Mouse (Mus musculus) small intestine, adult 2 months (tissue): ENCODE data around the gene Frmd8. TPM values are rescaled to one million over a fixed set of nuclear protein-coding genes. Genes with fewer than 3 reads are reported as not detected.
A peak's percentile ranks its signal among the peaks of the same experiment; 100 is the strongest.
"Not testable (repeated sequence)": the region's sequence is repeated elsewhere in the genome, so short reads cannot be mapped to it uniquely, and the experiment has no call there.

Experiments
- H3K27ac ChIP-seq: fragments of 200-500 bp; 2 replicates; pipeline ENCODE4 v1.5.1; 2012; ENCODE audit warnings: low read depth, low read length, control low read depth, inconsistent platforms; ENCODE audit not compliant: insufficient read depth
- H3K27me3 ChIP-seq: fragments of 200-500 bp; 2 replicates; pipeline ENCODE4 v1.6.1; 2012; ENCODE audit warnings: mild to moderate bottlenecking, moderate library complexity, low read length, inconsistent platforms; ENCODE audit not compliant: control insufficient read depth, insufficient read depth
- H3K36me3 ChIP-seq: fragments of 200-500 bp; 2 replicates; pipeline ENCODE4 v1.6.1; 2012; ENCODE audit warnings: mild to moderate bottlenecking, low read length, control low read depth, inconsistent platforms; ENCODE audit not compliant: control insufficient read depth, insufficient read depth
- H3K4me1 ChIP-seq: fragments of 200-500 bp; 2 replicates; pipeline ENCODE4 v1.6.1; 2012; ENCODE audit warnings: low read length, inconsistent platforms, mixed read lengths; ENCODE audit not compliant: control insufficient read depth, insufficient read depth, insufficient read length
- H3K4me3 ChIP-seq: fragments of 200-500 bp; 2 replicates; pipeline ENCODE4 v1.5.1; 2012; ENCODE audit warnings: low read depth, mild to moderate bottlenecking, control low read depth, inconsistent platforms, low read length, moderate library complexity
- CTCF ChIP-seq: fragments of 200-500 bp; IDR thresholded peaks from 2 replicates; pipeline ENCODE4 v1.5.1; 2012; ENCODE audit warnings: low read depth, mild to moderate bottlenecking, control low read depth, inconsistent platforms, low read length, moderate library complexity, mixed read lengths; ENCODE audit not compliant: insufficient replicate concordance, insufficient read length; ENCODE audit errors: extremely low read depth
- POLR2A ChIP-seq: fragments of 200-500 bp; IDR thresholded peaks from 2 replicates; pipeline ENCODE4 v1.6.1; 2012; ENCODE audit warnings: low read depth, mild to moderate bottlenecking, control low read depth, inconsistent platforms, low read length, moderate library complexity
- WGBS: fragments of 180-500 bp; shearing (Covaris S2); methylation state at CpG from one replicate; pipeline ENCODE4 v1.1.7; 2018; 5-methylcytosine and 5-hydroxymethylcytosine counted together
- polyA plus RNA-seq: library from polyadenylated mRNA; depleted of rRNA; stranded (reverse); fragments of >200 nt; gene quantifications from 2 replicates; pipeline ENCODE4 v1.2.3, GENCODE M21; 2012

The Frmd8 gene
- polyA plus RNA-seq, 1 experiment = 62.1 TPM

DNA sequence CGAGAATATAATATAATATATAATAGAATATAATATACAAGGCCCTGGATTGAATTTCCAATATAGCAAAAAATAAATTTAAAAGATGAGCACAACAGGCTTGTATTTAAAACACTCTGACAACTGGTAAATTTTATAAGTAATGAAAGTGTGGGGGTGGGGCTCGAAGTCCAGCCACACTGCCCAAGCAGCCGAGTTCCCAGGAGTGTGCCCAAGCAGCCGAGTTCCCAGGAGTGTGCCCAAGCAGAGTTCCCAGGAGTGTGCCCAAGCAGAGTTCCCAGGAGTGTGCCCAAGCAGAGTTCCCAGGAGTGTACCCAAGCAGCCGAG, 53.3 kb downstream of the Frmd8 start:
- 86% methylated on average over 5 of the region's 5 CpGs for WGBS
- Histone ChIP-seq H3K4me1 (peaks cover 28% of the 10 kb centered on the region), H3K27ac (peak overlapping the region; percentile 12; the same call in 1 of the 2 replicates), H3K36me3 (peaks cover 21% of the 10 kb centered on the region), H3K27me3 (no peaks in the 10 kb centered on the region), H3K4me3 (no peak overlapping the region)
- TF ChIP-seq POLR2A = no peak
- TF ChIP-seq CTCF = no peak

DNA sequence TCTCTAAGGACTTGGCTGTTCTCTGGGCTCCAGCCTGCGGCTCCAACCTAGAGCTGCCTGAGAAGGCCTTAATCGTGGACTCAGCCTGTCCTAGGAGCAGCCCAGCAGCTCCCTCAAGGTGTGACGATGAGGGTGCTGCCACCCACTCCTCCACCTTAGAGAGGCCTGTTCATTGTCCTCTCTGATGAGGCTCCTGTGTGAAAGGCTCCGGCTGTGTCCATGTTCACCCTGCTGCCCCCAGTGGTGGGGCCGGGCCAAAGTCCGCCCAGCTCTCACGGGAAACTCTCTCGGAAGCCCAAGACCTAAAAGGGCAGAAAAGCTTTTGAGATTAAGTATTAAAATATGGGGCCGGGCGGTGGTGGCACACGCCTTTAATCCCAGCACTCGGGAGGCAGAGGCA, 55.5 kb downstream of the Frmd8 start:
- Histone ChIP-seq H3K4me3 (no peak overlapping the region), H3K27me3 (no peaks in the 10 kb centered on the region), H3K4me1 (peaks cover 30% of the 10 kb centered on the region), H3K27ac (no peak overlapping the region), H3K36me3 (peaks cover 8% of the 10 kb centered on the region; the same call in 1 of the 2 replicates)
- 64% methylated on average over 12 of the region's 12 CpGs for WGBS
- TF ChIP-seq CTCF (no peak), POLR2A (no peak)

DNA sequence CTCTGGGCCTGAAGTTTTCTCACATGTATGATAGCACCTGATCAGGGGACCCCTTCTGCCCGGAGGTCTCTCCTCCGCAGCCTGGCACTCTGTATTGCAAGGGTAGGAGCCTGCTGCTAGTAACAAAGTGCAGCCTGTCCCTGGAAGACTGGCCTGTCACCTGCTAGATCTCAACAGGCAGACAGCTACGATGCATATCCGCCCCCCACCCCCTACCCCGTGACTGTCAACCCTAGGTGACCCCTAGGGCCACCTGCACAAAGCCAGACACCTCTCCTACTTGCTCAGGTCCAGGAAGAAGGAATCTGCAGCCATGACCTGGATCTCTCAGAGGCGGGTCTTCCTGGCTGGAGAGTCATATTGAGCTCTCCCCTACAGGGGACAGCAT, 56.5 kb downstream of the Frmd8 start:
- H3K4me1 ChIP-seq = peaks cover 26% of the 10 kb centered on the region
- 73% methylated on average over 6 of the region's 6 CpGs for WGBS
- H3K27me3 ChIP-seq = no peaks in the 10 kb centered on the region
- H3K4me3 ChIP-seq = no peak overlapping the region
- H3K27ac ChIP-seq = no peak overlapping the region
- H3K36me3 ChIP-seq = peaks cover 4% of the 10 kb centered on the region; the same call in 1 of the 2 replicates
- no peak for TF ChIP-seq POLR2A
- TF ChIP-seq CTCF = no peak

DNA sequence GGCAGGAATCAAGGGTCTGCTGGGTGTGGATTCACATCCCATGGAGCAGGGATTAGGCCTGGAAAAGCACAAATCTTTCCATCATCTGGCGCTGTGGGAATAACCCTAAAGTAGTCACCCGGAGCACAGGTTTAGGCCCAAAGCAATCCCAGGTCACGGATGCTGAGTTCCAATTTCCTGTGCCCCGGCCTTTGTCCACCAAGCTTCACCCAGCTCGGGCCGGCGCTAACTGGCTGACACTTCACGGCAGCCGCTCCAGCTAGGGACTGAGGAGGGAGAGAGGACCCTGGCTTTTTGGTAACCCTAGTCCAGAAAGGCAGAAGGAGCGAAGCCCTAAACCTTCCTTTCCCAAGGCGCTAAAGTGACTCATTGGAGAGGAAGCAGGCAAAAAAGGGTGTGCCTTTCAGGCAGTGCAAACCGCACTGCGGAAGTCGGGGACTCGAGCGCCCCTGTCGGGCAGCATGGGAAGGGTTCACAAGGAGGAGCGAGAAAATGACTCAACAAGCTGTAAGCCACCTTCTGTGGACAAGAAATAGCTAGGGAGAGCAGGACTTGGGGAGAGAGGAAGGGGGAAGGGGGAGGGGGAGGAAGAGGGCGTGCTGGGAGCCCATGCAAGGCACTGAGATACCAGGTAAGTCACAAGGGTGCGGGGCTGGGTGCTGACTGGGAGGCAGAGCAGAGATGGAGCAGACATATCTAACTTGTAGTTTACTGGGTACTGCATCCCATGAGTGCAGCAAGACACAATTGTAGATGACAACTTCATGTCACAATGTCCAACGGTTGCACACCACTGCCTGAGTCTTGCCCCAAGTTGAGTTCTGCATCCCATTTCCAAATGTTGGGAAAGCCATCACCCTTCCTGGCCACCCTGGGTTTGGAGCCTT, 57.1 kb downstream of the Frmd8 start:
- 16% methylated on average over 21 of the region's 21 CpGs for WGBS
- H3K27ac ChIP-seq = peak overlapping the region; percentile 89
- TF ChIP-seq CTCF = peak; percentile 92; the same call in 1 of the 2 replicates
- peak; percentile 41 for TF ChIP-seq POLR2A
- peaks cover 26% of the 10 kb centered on the region for H3K4me1 ChIP-seq
- peak overlapping the region; percentile 47 for H3K4me3 ChIP-seq
- no peaks in the 10 kb centered on the region for H3K27me3 ChIP-seq
- no peaks in the 10 kb centered on the region for H3K36me3 ChIP-seq

DNA sequence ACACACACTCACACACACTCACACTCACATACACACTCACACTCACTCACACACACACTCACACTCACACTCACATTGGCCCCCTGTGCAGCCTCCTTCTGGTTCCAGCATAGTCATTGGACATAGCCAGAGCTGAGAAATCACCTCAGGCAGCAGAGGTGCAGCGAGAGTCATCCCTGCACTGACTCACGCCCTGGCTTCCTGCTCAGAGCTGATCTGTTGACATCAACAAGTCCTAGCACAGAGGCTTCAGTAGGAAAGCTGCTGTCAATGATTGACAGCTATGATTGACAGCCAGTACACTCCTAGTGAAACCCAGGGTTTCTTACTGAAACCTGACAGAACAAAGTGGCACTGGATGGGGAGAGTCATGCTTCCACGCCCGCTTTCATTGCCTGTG, 59.1 kb downstream of the Frmd8 start:
- 34% methylated on average over 4 of the region's 4 CpGs for WGBS
- H3K27ac ChIP-seq = peak overlapping the region; percentile 88
- no peak overlapping the region for H3K4me3 ChIP-seq
- H3K27me3 ChIP-seq = no peaks in the 10 kb centered on the region
- H3K4me1 ChIP-seq = peaks cover 36% of the 10 kb centered on the region
- no peaks in the 10 kb centered on the region for H3K36me3 ChIP-seq
- TF ChIP-seq CTCF (no peak), POLR2A (no peak)

DNA sequence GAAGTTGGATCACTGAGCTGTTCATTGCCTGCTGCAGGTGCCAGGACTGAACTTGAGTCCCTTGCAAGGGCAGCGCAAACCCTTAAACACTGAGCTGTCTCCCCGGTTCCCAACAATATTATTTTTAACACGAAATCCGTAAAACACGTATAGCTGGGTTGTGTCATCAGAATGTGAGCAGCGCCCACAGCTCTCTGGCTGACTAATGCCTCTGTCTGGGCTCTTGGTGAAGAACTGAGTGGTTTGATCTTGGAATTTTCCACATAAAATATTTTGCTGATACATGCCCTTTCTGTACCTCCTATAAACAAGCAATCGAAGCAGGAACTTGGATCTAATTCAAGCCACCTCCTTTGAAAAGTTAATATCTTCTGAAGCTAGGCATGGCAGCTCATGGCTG, 60.1 kb downstream of the Frmd8 start:
- 0 out of 2 replicates have a peak overlapping the region, but pooled peaks have one; percentile 88 for H3K27ac ChIP-seq
- no peak for TF ChIP-seq CTCF
- no peak for TF ChIP-seq POLR2A

DNA sequence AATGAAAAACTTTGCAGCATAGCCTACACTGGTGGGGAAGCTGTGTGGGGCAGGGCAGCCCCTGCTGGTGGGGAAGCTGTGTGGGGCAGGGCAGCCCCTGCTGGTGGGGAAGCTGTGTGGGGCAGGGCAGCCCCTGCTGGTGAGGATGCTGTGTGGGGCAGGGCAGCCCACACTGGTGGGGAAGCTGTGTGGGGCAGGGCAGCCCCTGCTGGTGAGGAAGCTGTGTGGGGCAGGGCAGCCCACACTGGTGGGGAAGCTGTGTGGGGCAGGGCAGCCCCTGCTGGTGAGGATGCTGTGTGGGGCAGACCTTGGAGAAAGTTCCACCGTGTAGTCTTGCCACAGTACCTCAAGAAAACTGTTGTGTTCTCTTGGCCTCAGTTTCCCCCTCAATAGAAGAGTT, 61.0 kb downstream of the Frmd8 start:
- not testable (repeated sequence) for H3K4me3 ChIP-seq, H3K27me3 ChIP-seq, H3K36me3 ChIP-seq, H3K27ac ChIP-seq
- peaks cover 49% of the 10 kb centered on the region for H3K4me1 ChIP-seq
- 62% methylated on average over 1 of the region's 1 CpGs for WGBS

More for the DNA sequence above, 60.1 kb downstream of the Frmd8 start:
- Histone ChIP-seq H3K27me3 (no peaks in the 10 kb centered on the region), H3K4me1 (peaks cover 45% of the 10 kb centered on the region), H3K4me3 (no peak overlapping the region), H3K36me3 (no peaks in the 10 kb centered on the region)
- 58% methylated on average over 7 of the region's 7 CpGs for WGBS

DNA sequence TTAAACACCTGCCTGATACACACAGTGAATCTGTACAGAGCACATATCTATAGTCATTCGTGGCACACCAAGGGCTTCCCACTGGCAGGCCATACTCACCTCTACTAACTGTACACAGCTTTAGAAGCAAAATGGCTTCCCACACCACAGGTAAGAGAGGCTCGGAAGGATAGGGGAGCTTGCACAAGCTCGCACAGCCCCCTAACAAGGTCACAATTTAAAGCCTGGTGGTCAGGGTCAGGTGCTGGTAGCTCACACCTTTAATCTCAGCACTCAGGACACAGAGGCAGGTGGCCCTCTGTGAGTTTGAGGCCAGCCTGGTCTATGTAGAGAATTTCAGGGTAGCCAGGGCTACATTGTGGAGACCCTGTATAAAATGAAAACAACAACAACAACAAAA, 61.5 kb downstream of the Frmd8 start:
- TF ChIP-seq POLR2A (no peak), CTCF (no peak)
- WGBS = 94% methylated on average over 3 of the region's 3 CpGs
- Histone ChIP-seq H3K27me3 (no peaks in the 10 kb centered on the region), H3K4me3 (no peak overlapping the region), H3K27ac (no peak overlapping the region), H3K36me3 (no peaks in the 10 kb centered on the region), H3K4me1 (peaks cover 52% of the 10 kb centered on the region)
